Mouse (Mus musculus) neutrophil, adult 5-6 weeks (primary cell): Measurements from ENCODE around the gene C2cd4b. TPM values are rescaled to one million over a fixed set of nuclear protein-coding genes. Genes with fewer than 3 reads are reported as not detected.

Experiments
- total RNA-seq: library from RNA; stranded (forward); fragments of 200-1000 nt; gene quantifications from 2 replicates; pipeline ENCODE4 v1.2.3, GENCODE M21; 2017

C2cd4b gene
- total RNA-seq, 1 experiment from 2014 or later, result not detected

Other genes with a start within 250 kb of the C2cd4b start
- gene Tln2, start 199.7 kb upstream of the C2cd4b start, total RNA-seq, result 0.25 TPM in 1 of 2 replicates, not detected in the other
- not detected in 2 replicates for gene C2cd4a, start 72.9 kb downstream of the C2cd4b start, total RNA-seq
- 35.1 and 42.7 TPM in 2 replicates for gene Vps13c, start 81.0 kb downstream of the C2cd4b start, total RNA-seq